ENCODE assay signal across 8 mouse cellular contexts in genomic region chr1:39192997-39193861, GRCm38 (mm10). TPM values are rescaled to one million over a fixed set of nuclear protein-coding genes. Genes with fewer than 3 reads are reported as not detected.
DNase-seq lines count a peak whose midpoint lies in the region; ATAC-seq and TF ChIP-seq lines count a peak whose summit lies in the region.

Gene Npas2, plus strand, starts transcription at chr1:39193731.

- no peaks in the 10 kb centered on the region for H3K4me1 ChIP-seq in kidney, embryonic 14.5 days (ENCODE audit: control insufficient read depth, insufficient read depth, low read length)
- H3K4me1 ChIP-seq in stomach, embryonic 16.5 days (ENCODE audit: control insufficient read depth, insufficient read depth, low read length), result peaks cover 18% of the 10 kb centered on the region

- H3K9me3 ChIP-seq in kidney, embryonic 14.5 days (ENCODE audit: control insufficient read depth, low read length), result no peaks in the 10 kb centered on the region
- no peaks in the 10 kb centered on the region for H3K9me3 ChIP-seq in stomach, embryonic 16.5 days (replicated peaks; ENCODE audit: control insufficient read depth, low read length)

- DNase-seq in kidney, adult 9 months, result no peak
- peak; percentile 56 for DNase-seq in brain, adult 2 months (ENCODE audit: low read depth, low spot score)
- DNase-seq in gastrocnemius, postnatal 4 days (ENCODE audit: low spot score in 2 of 2), result peak; percentile 22 to 33
- DNase-seq in layer of hippocampus, adult 2 months (ENCODE audit: low spot score in 2 of 2), result peak in 1 of 2 experiments; percentile 17
- peak; percentile 31 to 47 for DNase-seq in lung, postnatal 4 days
- no peak for DNase-seq in ovary, postnatal 36 days (ENCODE audit: low spot score)

- WGBS in kidney, embryonic 14.5 days, result 1% methylated on average over 29 of the region's 66 CpGs
- under 1% methylated on average over 61 of the region's 66 CpGs for WGBS in stomach, embryonic 16.5 days

- peak within 1 kb of the TSS; percentile 57 for H3K4me3 ChIP-seq in kidney, embryonic 14.5 days (ENCODE audit: low read length)
- H3K4me3 ChIP-seq in layer of hippocampus, adult 2 months, result peak within 1 kb of the TSS; percentile 81
- peak within 1 kb of the TSS; percentile 78 for H3K4me3 ChIP-seq in stomach, embryonic 16.5 days (replicated peaks; ENCODE audit: low read length)

- H3K27ac ChIP-seq in kidney, embryonic 14.5 days (ENCODE audit: low read depth, low read length), result no peak within 1 kb of the TSS
- peak within 1 kb of the TSS; percentile 92 for H3K27ac ChIP-seq in layer of hippocampus, adult 2 months
- peak within 1 kb of the TSS; percentile 77 for H3K27ac ChIP-seq in stomach, embryonic 16.5 days (ENCODE audit: low read length)

- peaks cover 20% of the 10 kb centered on the region for H3K27me3 ChIP-seq in kidney, embryonic 14.5 days (ENCODE audit: control insufficient read depth, insufficient read depth, low read length)
- peaks cover 11% of the 10 kb centered on the region for H3K27me3 ChIP-seq in stomach, embryonic 16.5 days (ENCODE audit: control insufficient read depth, insufficient read depth, low read length)

- no peak for TF ChIP-seq CTCF in layer of hippocampus, adult 2 months (conservative IDR thresholded peaks at IDR 0.05)

- peak within 1 kb of the TSS; percentile 78 for H3K4me2 ChIP-seq in kidney, embryonic 14.5 days (replicated peaks; ENCODE audit: low read depth, low read length)
- peak within 1 kb of the TSS; percentile 100 for H3K4me2 ChIP-seq in stomach, embryonic 16.5 days (ENCODE audit: low read depth, low read length)

- no peaks in the 10 kb centered on the region for H3K36me3 ChIP-seq in kidney, embryonic 14.5 days (ENCODE audit: control insufficient read depth, insufficient read depth, low read length)
- no peaks in the 10 kb centered on the region for H3K36me3 ChIP-seq in stomach, embryonic 16.5 days (ENCODE audit: control insufficient read depth, insufficient read depth, low read length)

- H3K9ac ChIP-seq in kidney, embryonic 14.5 days (ENCODE audit: low read depth, low read length), result peak within 1 kb of the TSS; percentile 65
- peak within 1 kb of the TSS; percentile 89 for H3K9ac ChIP-seq in stomach, embryonic 16.5 days (ENCODE audit: low read length)

- peak; percentile 56 for ATAC-seq in kidney, embryonic 14.5 days (ENCODE audit: low FRiP score, low TSS enrichment)
- ATAC-seq in stomach, embryonic 16.5 days (ENCODE audit: insufficient read depth, low FRiP score), result peak; percentile 11; the same call in 1 of the 2 replicates

RNA-seq across cellular contexts. Expression of gene Npas2, which starts in this region (rescaled TPM):
- polyA plus RNA-seq in kidney, embryonic 14.5 days (2014; fragmentation: Nextera tagmentation; extraction: Ambion mirVana), result 0.41 and 0.70 TPM in 2 replicates
- 1 to 10 TPM; 7.4 to 7.5 TPM for total RNA-seq in gastrocnemius, postnatal 4 days (2021)
- 10 to 100 TPM; 35.7 to 36.3 TPM for total RNA-seq in layer of hippocampus, adult 2 months (2021)
- polyA plus RNA-seq in stomach, embryonic 16.5 days (2015; fragmentation: Nextera tagmentation; extraction: Ambion mirVana), result 1.8 and 2.7 TPM in 2 replicates

Comparison
In these comparisons a context has a peak if more than half of its experiments do, and no peak if none do; other contexts are left out.
1. RNA of gene Npas2 (total RNA-seq): 35.7 to 36.3 TPM in layer of hippocampus, adult 2 months; 7.4 to 7.5 TPM in gastrocnemius, postnatal 4 days; every median in the first group is over 4 times any median in the second.
2. Peak in ATAC-seq, H3K4me3 ChIP-seq, H3K9ac ChIP-seq and H3K4me2 ChIP-seq in kidney, embryonic 14.5 days; RNA of the gene not detected or under 1 TPM.
3. DNase-seq: peak in brain, adult 2 months (single experiment), gastrocnemius, postnatal 4 days (2 of 2) and lung, postnatal 4 days (2 of 2); none in kidney, adult 9 months (single experiment) and ovary, postnatal 36 days (single experiment).
4. Peak in every context shown above with its lines, with median percentiles within 50 percentile points of each other: H3K4me3 ChIP-seq.